Mouse (Mus musculus) brain, embryonic 14.5 days (tissue): ENCODE measurements around the gene Bach2.

Source experiments
- CTCF ChIP-seq: fragments of 200-500 bp; IDR thresholded peaks from 2 replicates; pipeline ENCODE4 v1.5.1; 2012; ENCODE audit warnings: inconsistent platforms, mild to moderate bottlenecking, moderate library complexity, borderline replicate concordance; ENCODE audit not compliant: insufficient read depth, insufficient read length; ENCODE audit errors: extremely low read depth
- POLR2A ChIP-seq: fragments of 200-500 bp; IDR thresholded peaks from 2 replicates; pipeline ENCODE4 v1.6.1; 2012; ENCODE audit warnings: mild to moderate bottlenecking, inconsistent platforms, borderline replicate concordance; ENCODE audit not compliant: poor library complexity, insufficient read depth, insufficient read length, severe bottlenecking; ENCODE audit errors: extremely low read depth

GRCm38 (mm10) chr4:32569054-32569453 lies 330.4 kb downstream of the Bach2 start:
- TF ChIP-seq CTCF = no peak
- no peak for TF ChIP-seq POLR2A
